8 mouse cellular contexts compared by ENCODE assay signal in the genomic region with DNA sequence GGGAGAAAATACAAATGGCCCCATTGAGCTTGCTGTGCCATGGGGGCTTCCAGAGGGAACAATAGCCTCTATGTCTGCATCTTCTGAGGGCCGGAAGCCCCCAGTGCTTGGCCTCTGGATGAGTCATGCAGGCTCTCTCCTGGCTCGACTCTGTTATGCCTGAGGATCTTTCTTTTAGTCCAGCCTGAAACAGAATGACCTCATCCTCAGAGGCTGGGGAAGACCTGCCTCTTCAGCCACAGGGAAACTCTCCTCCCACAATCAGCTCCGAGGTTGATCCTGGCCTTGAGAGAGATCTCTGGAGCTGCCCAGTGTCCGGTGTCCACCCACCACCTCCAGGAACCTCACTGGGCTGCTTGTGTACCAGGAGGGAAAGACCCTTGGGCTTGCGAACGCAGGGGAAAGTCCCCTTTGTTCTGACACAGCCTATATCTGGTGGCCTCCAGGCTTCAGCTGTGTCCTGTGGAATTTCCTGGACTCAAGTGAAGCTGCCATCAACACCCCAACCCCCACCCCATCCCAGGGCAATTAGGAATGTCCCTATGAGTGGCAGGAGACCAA.
A peak's percentile ranks its signal among the peaks of the same experiment; 100 is the strongest.
DNase-seq lines count a peak whose midpoint lies in the region; ATAC-seq lines count a peak whose summit lies in the region.

No protein-coding gene starts in this region.

- no peaks in the 10 kb centered on the region for H3K27me3 ChIP-seq in midbrain, embryonic 11.5 days (ENCODE audit: control insufficient read depth, insufficient read depth, low read length)
- H3K27me3 ChIP-seq in midbrain, embryonic 14.5 days (ENCODE audit: control insufficient read depth, insufficient read depth, low read length): no peaks in the 10 kb centered on the region
- no peaks in the 10 kb centered on the region for H3K27me3 ChIP-seq in forebrain, embryonic 13.5 days
- no peaks in the 10 kb centered on the region for H3K27me3 ChIP-seq in hindbrain, embryonic 13.5 days
- H3K27me3 ChIP-seq in liver, embryonic 16.5 days (ENCODE audit: control insufficient read depth, insufficient read depth, low read depth, low read length): no peaks in the 10 kb centered on the region

- 69% methylated on average over 6 of the region's 6 CpGs for WGBS in midbrain, embryonic 11.5 days
- 70% methylated on average over 6 of the region's 6 CpGs for WGBS in midbrain, embryonic 14.5 days
- WGBS in forebrain, embryonic 13.5 days: 58% methylated on average over 6 of the region's 6 CpGs
- 73% methylated on average over 6 of the region's 6 CpGs for WGBS in hindbrain, embryonic 13.5 days
- 45% methylated on average over 6 of the region's 6 CpGs for WGBS in liver, embryonic 16.5 days (ENCODE audit: insufficient replicate concordance)

- ATAC-seq in midbrain, embryonic 11.5 days (ENCODE audit: low FRiP score): 0 out of 2 replicates have a peak, but pooled peaks have one; percentile 24
- ATAC-seq in midbrain, embryonic 14.5 days (ENCODE audit: low FRiP score, low TSS enrichment): no peak
- ATAC-seq in forebrain, embryonic 13.5 days: peak; percentile 57
- peak; percentile 65 for ATAC-seq in hindbrain, embryonic 13.5 days (ENCODE audit: low FRiP score)
- peak; percentile 61 for ATAC-seq in liver, embryonic 16.5 days (ENCODE audit: low read depth)

- no peak overlapping the region for H3K4me3 ChIP-seq in midbrain, embryonic 11.5 days (ENCODE audit: low read depth, low read length)
- no peak overlapping the region for H3K4me3 ChIP-seq in midbrain, embryonic 14.5 days (replicated peaks; ENCODE audit: low read depth, low read length)
- no peak overlapping the region for H3K4me3 ChIP-seq in forebrain, embryonic 13.5 days
- no peak overlapping the region for H3K4me3 ChIP-seq in hindbrain, embryonic 13.5 days
- no peak overlapping the region for H3K4me3 ChIP-seq in liver, embryonic 16.5 days (ENCODE audit: low read depth, low read length)

- H3K4me2 ChIP-seq in midbrain, embryonic 11.5 days: no peak overlapping the region
- no peak overlapping the region for H3K4me2 ChIP-seq in midbrain, embryonic 14.5 days (ENCODE audit: low read length)
- H3K4me2 ChIP-seq in forebrain, embryonic 13.5 days: no peak overlapping the region
- no peak overlapping the region for H3K4me2 ChIP-seq in hindbrain, embryonic 13.5 days
- H3K4me2 ChIP-seq in liver, embryonic 16.5 days (ENCODE audit: low read depth, low read length): no peak overlapping the region

- H3K4me1 ChIP-seq in midbrain, embryonic 11.5 days (ENCODE audit: control insufficient read depth, insufficient read depth, low read length): no peaks in the 10 kb centered on the region
- no peaks in the 10 kb centered on the region for H3K4me1 ChIP-seq in midbrain, embryonic 14.5 days (ENCODE audit: control insufficient read depth, insufficient read depth, low read length)
- peaks cover 9% of the 10 kb centered on the region; the same call in 1 of the 2 replicates for H3K4me1 ChIP-seq in forebrain, embryonic 13.5 days
- no peaks in the 10 kb centered on the region; the same call in 1 of the 2 replicates for H3K4me1 ChIP-seq in hindbrain, embryonic 13.5 days (replicated peaks)
- H3K4me1 ChIP-seq in liver, embryonic 16.5 days (ENCODE audit: control insufficient read depth, low read depth, low read length): no peaks in the 10 kb centered on the region

- peak; percentile 81 for DNase-seq in midbrain, embryonic 11.5 days (ENCODE audit: low spot score, missing footprints)
- no peak for DNase-seq in midbrain, embryonic 14.5 days
- DNase-seq in right cerebral cortex, postnatal 4 days: no peak
- DNase-seq in spleen, postnatal 14 days (ENCODE audit: low spot score in 2 of 2): no peak
- no peak for DNase-seq in left cerebral cortex, adult 8-10 months (ENCODE audit: low spot score in 2 of 2)

- H3K9ac ChIP-seq in midbrain, embryonic 11.5 days (ENCODE audit: low read length): no peak overlapping the region
- no peak overlapping the region for H3K9ac ChIP-seq in midbrain, embryonic 14.5 days (replicated peaks; ENCODE audit: low read length)
- no peak overlapping the region for H3K9ac ChIP-seq in forebrain, embryonic 13.5 days
- no peak overlapping the region for H3K9ac ChIP-seq in hindbrain, embryonic 13.5 days
- H3K9ac ChIP-seq in liver, embryonic 16.5 days (ENCODE audit: low read depth, low read length): no peak overlapping the region

- no peaks in the 10 kb centered on the region for H3K36me3 ChIP-seq in midbrain, embryonic 11.5 days (ENCODE audit: control insufficient read depth, insufficient read depth, low read length)
- H3K36me3 ChIP-seq in midbrain, embryonic 14.5 days (ENCODE audit: control insufficient read depth, insufficient read depth, low read length): no peaks in the 10 kb centered on the region
- H3K36me3 ChIP-seq in forebrain, embryonic 13.5 days (ENCODE audit: poor library complexity, severe bottlenecking): no peaks in the 10 kb centered on the region
- H3K36me3 ChIP-seq in hindbrain, embryonic 13.5 days: no peaks in the 10 kb centered on the region
- no peaks in the 10 kb centered on the region for H3K36me3 ChIP-seq in liver, embryonic 16.5 days (ENCODE audit: control insufficient read depth, insufficient read depth)

- no peak overlapping the region for H3K27ac ChIP-seq in midbrain, embryonic 11.5 days (ENCODE audit: low read depth, low read length)
- H3K27ac ChIP-seq in midbrain, embryonic 14.5 days (replicated peaks; ENCODE audit: low read depth, low read length): no peak overlapping the region
- H3K27ac ChIP-seq in forebrain, embryonic 13.5 days: no peak overlapping the region
- no peak overlapping the region for H3K27ac ChIP-seq in hindbrain, embryonic 13.5 days
- H3K27ac ChIP-seq in liver, embryonic 16.5 days (ENCODE audit: low read length): no peak overlapping the region

- H3K9me3 ChIP-seq in midbrain, embryonic 11.5 days (ENCODE audit: control insufficient read depth, low read length): no peaks in the 10 kb centered on the region
- no peaks in the 10 kb centered on the region for H3K9me3 ChIP-seq in midbrain, embryonic 14.5 days (ENCODE audit: control insufficient read depth, low read length)
- no peaks in the 10 kb centered on the region for H3K9me3 ChIP-seq in forebrain, embryonic 13.5 days (replicated peaks)
- no peaks in the 10 kb centered on the region for H3K9me3 ChIP-seq in hindbrain, embryonic 13.5 days
- H3K9me3 ChIP-seq in liver, embryonic 16.5 days (replicated peaks; ENCODE audit: control insufficient read depth, low read length): no peaks in the 10 kb centered on the region
